12 mouse cellular contexts compared by ENCODE assay signal in genomic region chr1:166255651-166256050, GRCm38 (mm10). TPM values are rescaled to one million over a fixed set of nuclear protein-coding genes. Genes with fewer than 3 reads are reported as not detected.
DNase-seq lines count a peak whose midpoint lies in the region; ATAC-seq and TF ChIP-seq lines count a peak whose summit lies in the region.
"Had no signal": no experiment of that assay in that cellular context is flagged by ENCODE, and none has a peak within 500 bp of the region (broad histone marks: within the 10 kb centered on the region; RNA-seq: fewer than 3 reads in every experiment).

No protein-coding gene starts in this region.

- DNase-seq in heart, adult 9 months (ENCODE audit: low spot score in 2 of 2), result peak; percentile 11 to 48
- DNase-seq in heart, adult 8-10 months (ENCODE audit: low spot score), result no peak
- DNase-seq in NIH3T3 (ENCODE audit: low read depth), result peak; percentile 78
- DNase-seq in lung, adult 18-20 months, result no peak
- no peak for DNase-seq in gastrocnemius, postnatal 25 days
- DNase-seq: heart, postnatal 4 days; lung, adult 2 months had no signal

- 4% methylated on average over 2 of the region's 2 CpGs for WGBS in forebrain, embryonic 16.5 days

- peaks cover 17% of the 10 kb centered on the region for H3K4me1 ChIP-seq in forebrain, embryonic 16.5 days (replicated peaks; ENCODE audit: control insufficient read depth, insufficient read depth, low read length)

- ATAC-seq in forebrain, embryonic 16.5 days, result peak; percentile 16; the same call in 1 of the 2 replicates
- ATAC-seq in megakaryocyte progenitor cell, adult 5-6 weeks (replicated peaks; ENCODE audit: poor library complexity), result no peak

- peak overlapping the region; percentile 68 for H3K4me3 ChIP-seq in forebrain, embryonic 16.5 days (replicated peaks; ENCODE audit: low read length)
- peak overlapping the region; percentile 23 for H3K4me3 ChIP-seq in myocyte

- H3K79me2 ChIP-seq in myocyte (ENCODE audit: control insufficient read depth, insufficient read depth), result no peaks in the 10 kb centered on the region

- TF ChIP-seq POLR2A in myocyte (IDR thresholded peaks at IDR 0.05; ENCODE audit: insufficient read length, low read depth), result no peak

- H3K9me3 ChIP-seq in forebrain, embryonic 16.5 days (ENCODE audit: control insufficient read depth, low read length), result no peaks in the 10 kb centered on the region

- peak overlapping the region; percentile 18; the same call in 1 of the 2 replicates for H3K9ac ChIP-seq in forebrain, embryonic 16.5 days (replicated peaks; ENCODE audit: low read depth, low read length)

- no peak overlapping the region for H3ac ChIP-seq in myocyte (ENCODE audit: control insufficient read depth, insufficient read length)

- H3K27ac ChIP-seq in forebrain, embryonic 16.5 days (ENCODE audit: low read length), result no peak overlapping the region

- peak overlapping the region; percentile 82 for H3K4me2 ChIP-seq in forebrain, embryonic 16.5 days (ENCODE audit: low read length)
- peak overlapping the region; percentile 76 for H3K4me2 ChIP-seq in myocyte (ENCODE audit: low read depth)

- no peaks in the 10 kb centered on the region for H3K27me3 ChIP-seq in forebrain, embryonic 16.5 days (replicated peaks; ENCODE audit: control insufficient read depth, insufficient read depth, low read length)
- no peaks in the 10 kb centered on the region for H3K27me3 ChIP-seq in myocyte (ENCODE audit: control insufficient read depth, insufficient read depth, insufficient read length)

- H3K36me3 ChIP-seq in forebrain, embryonic 16.5 days (ENCODE audit: control insufficient read depth, insufficient read depth), result no peaks in the 10 kb centered on the region
- H3K36me3 ChIP-seq in myocyte (ENCODE audit: control insufficient read depth, insufficient read depth), result no peaks in the 10 kb centered on the region

TF ChIP-seq in myocyte, 11 proteins besides CTCF, POLR2A, EP300 and RAD21:
- TF ChIP-seq TCF12 (IDR thresholded peaks at IDR 0.05; ENCODE audit: insufficient read depth, poor library complexity, severe bottlenecking) (no peak), E2F4 (IDR thresholded peaks at IDR 0.05; ENCODE audit: insufficient read depth) (no peak), MYOG (IDR thresholded peaks at IDR 0.05; ENCODE audit: control insufficient read depth in 1 of 3, insufficient read depth in 1 of 3, insufficient read length in 2 of 3, low read depth in 2 of 3) (no peak), POLR2AphosphoS2 (IDR thresholded peaks at IDR 0.05; ENCODE audit: insufficient read length, low read depth) (no peak), MAX (IDR thresholded peaks at IDR 0.05; ENCODE audit: low read depth) (no peak), TCF3 (IDR thresholded peaks at IDR 0.05; ENCODE audit: insufficient read length, low read depth) (no peak)

RNA-seq across cellular contexts. Expression of gene Ildr2, which starts 1.7 kb away (rescaled TPM):
- 1 to 10 TPM; 2.7 to 3.2 (median 2.9) TPM for total RNA-seq in heart, adult 8-10 months (2022)
- 2.9 and 3.2 TPM in 2 replicates for polyA plus RNA-seq in forebrain, embryonic 16.5 days (2015; fragmentation: Nextera tagmentation; extraction: Ambion mirVana)
- 1.9 TPM for polyA plus RNA-seq in myocyte (2012; fragmentation: generic; extraction: Trizol)
- 1 to 10 TPM; 1.4 to 3.1 TPM for total RNA-seq in gastrocnemius, postnatal 25 days (2021)
- not detected in 2 replicates for total RNA-seq in megakaryocyte progenitor cell, adult 5-6 weeks (2015)
- not detected in 2 replicates for total RNA-seq in megakaryocyte progenitor cell, adult 5-6 weeks (2017)

RNA-seq across cellular contexts. Expression of gene Mael, which starts 17.1 kb away (rescaled TPM):
- not detected for total RNA-seq in heart, adult 8-10 months (2022)
- polyA plus RNA-seq in forebrain, embryonic 16.5 days (2015; fragmentation: Nextera tagmentation; extraction: Ambion mirVana), result not detected in 2 replicates
- not detected for polyA plus RNA-seq in myocyte (2012; fragmentation: generic; extraction: Trizol)
- total RNA-seq in gastrocnemius, postnatal 25 days (2021), result not detected
- total RNA-seq in megakaryocyte progenitor cell, adult 5-6 weeks (2015), result not detected in 2 replicates
- total RNA-seq in megakaryocyte progenitor cell, adult 5-6 weeks (2017), result not detected in 2 replicates
- total RNA-seq: heart, postnatal 4 days; layer of hippocampus, postnatal 36 days had no signal
- polyA plus RNA-seq: lung, adult 2 months; stomach, embryonic 16.5 days had no signal

Comparison
In these comparisons a context has a peak if more than half of its experiments do, and no peak if none do; other contexts are left out.
1. DNase-seq: peak in heart, adult 9 months (2 of 2) and NIH3T3 (single experiment); none in heart, adult 8-10 months (single experiment), lung, adult 18-20 months (0 of 2) and gastrocnemius, postnatal 25 days (single experiment).